Mouse (Mus musculus) hindbrain, postnatal 0 days (tissue): Measurements from ENCODE around the gene Rabif. TPM values are rescaled to one million over a fixed set of nuclear protein-coding genes. Genes with fewer than 3 reads are reported as not detected.

ENCODE experiments used
- ATAC-seq: fragments of 200-750 bp; cut with Nextera tagmentation; 2 replicates; pipeline ENCODE4 v1.8.0; 2017; ENCODE audit warnings: mild to moderate bottlenecking, moderate TSS enrichment, moderate library complexity
- DNase-seq: peaks from one replicate; pipeline ENCODE4 v3.0.0-alpha.2; 2015; ENCODE audit warnings: low spot score
- H3K27ac ChIP-seq: fragments of 300-500 bp; sonication (generic); 2 replicates; pipeline ENCODE4 v1.5.1; 2014; ENCODE audit warnings: mild to moderate bottlenecking
- H3K27me3 ChIP-seq: fragments of 300-500 bp; sonication (generic); 2 replicates; pipeline ENCODE4 v1.6.1; 2014; ENCODE audit warnings: low read length, mixed read lengths; ENCODE audit not compliant: insufficient read depth
- H3K36me3 ChIP-seq: fragments of 300-500 bp; sonication (generic); 2 replicates; pipeline ENCODE4 v1.6.1; 2014; ENCODE audit warnings: low read length, mixed read lengths; ENCODE audit not compliant: insufficient read depth
- H3K4me1 ChIP-seq: fragments of 300-500 bp; sonication (generic); 2 replicates; pipeline ENCODE4 v1.6.1; 2014; ENCODE audit warnings: antibody characterized with exemption, low read length, mixed read lengths; ENCODE audit not compliant: insufficient read depth
- H3K4me2 ChIP-seq: fragments of 300-500 bp; sonication (generic); 2 replicates; pipeline ENCODE4 v1.6.1; 2014; ENCODE audit warnings: low read depth, mild to moderate bottlenecking, low read length, moderate library complexity, mixed read lengths
- H3K4me3 ChIP-seq: fragments of 300-500 bp; sonication (generic); 2 replicates; pipeline ENCODE4 v1.5.1; 2014; ENCODE audit warnings: low read length
- H3K9ac ChIP-seq: fragments of 300-500 bp; sonication (generic); replicated peaks from 2 replicates; pipeline ENCODE4 v1.6.1; 2014; ENCODE audit warnings: mild to moderate bottlenecking, low read length, moderate library complexity, mixed read lengths
- H3K9me3 ChIP-seq: fragments of 300-500 bp; sonication (generic); 2 replicates; pipeline ENCODE4 v1.6.1; 2016; ENCODE audit warnings: low read length, mixed read lengths
- CTCF ChIP-seq: IDR thresholded peaks from 2 replicates; pipeline ENCODE4 v1.5.1; 2016; ENCODE audit warnings: antibody characterized with exemption, control low read depth, low read depth
- WGBS: fragments of 180-500 bp; shearing (Covaris S2); extraction: QIAGEN DNeasy Blood & Tissue Kit; methylation state at CpG from one replicate; pipeline ENCODE4 v1.1.7; 2014; 5-methylcytosine and 5-hydroxymethylcytosine counted together
- polyA plus RNA-seq: library from polyadenylated mRNA; unstranded; fragments of >200 nt; fragmentation: Nextera tagmentation; extraction: Ambion mirVana; gene quantifications from 2 replicates; pipeline ENCODE4 v1.2.1, GENCODE M21; 2015
- total RNA-seq: library from RNA; depleted of rRNA; stranded (reverse); fragments of >200 nt; gene quantifications from 2 replicates; pipeline ENCODE4 v1.2.3, GENCODE M21; 2014

The Rabif gene
- total and polyA plus RNA-seq, 2 experiments from 2014 or later: 32.8 to 68.6 TPM

- peaks cover 18% of the 10 kb centered on the region; the same call in 1 of the 2 replicates for H3K36me3 ChIP-seq
- no peak overlapping the region for H3K4me2 ChIP-seq
- no peak overlapping the region; the same call in 1 of the 2 replicates for H3K27ac ChIP-seq
- no peak overlapping the region for H3K4me3 ChIP-seq
- ATAC-seq (no peak), DNase-seq (no peak)
- no peak overlapping the region; the same call in 1 of the 2 replicates for H3K9ac ChIP-seq
- no peaks in the 10 kb centered on the region for H3K4me1 ChIP-seq
- no peaks in the 10 kb centered on the region for H3K27me3 ChIP-seq
- WGBS: 79% methylated on average over 2 of the region's 2 CpGs
- TF ChIP-seq CTCF: no peak
- H3K9me3 ChIP-seq: no peaks in the 10 kb centered on the region
These were observed 952 bp upstream of the Rabif start for GRCm38 (mm10) chr1:134493496-134493895.

DNA sequence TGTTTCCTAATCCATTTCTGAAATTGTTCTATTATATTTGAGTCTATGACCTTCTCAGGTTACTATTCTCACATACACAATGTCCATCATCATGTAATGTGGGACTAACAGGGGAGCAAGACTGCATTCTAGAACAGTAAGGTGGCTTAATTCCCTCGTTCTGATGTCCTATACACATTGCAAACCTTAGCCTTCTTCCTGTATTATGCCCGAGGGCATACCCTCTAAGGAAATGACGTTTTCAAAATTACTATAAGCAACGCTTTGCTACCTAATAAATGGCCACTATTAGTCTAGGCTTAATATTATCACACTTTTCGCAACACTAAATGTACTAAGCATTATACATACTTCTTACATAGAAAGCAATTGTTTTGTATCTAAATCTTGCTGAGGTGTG, 492 bp upstream of the Rabif start:
- 22% methylated on average over 5 of the region's 5 CpGs for WGBS
- H3K9ac ChIP-seq: peak overlapping the region; percentile 75
- peaks cover 13% of the 10 kb centered on the region; the same call in 1 of the 2 replicates for H3K36me3 ChIP-seq
- peak overlapping the region; percentile 80 for H3K4me3 ChIP-seq
- ATAC-seq (no peak), DNase-seq (peak; percentile 5)
- TF ChIP-seq CTCF: no peak
- H3K27ac ChIP-seq: peak overlapping the region; percentile 92
- no peaks in the 10 kb centered on the region for H3K4me1 ChIP-seq
- no peaks in the 10 kb centered on the region for H3K27me3 ChIP-seq
- no peaks in the 10 kb centered on the region for H3K9me3 ChIP-seq
- peak overlapping the region; percentile 73 for H3K4me2 ChIP-seq

DNA sequence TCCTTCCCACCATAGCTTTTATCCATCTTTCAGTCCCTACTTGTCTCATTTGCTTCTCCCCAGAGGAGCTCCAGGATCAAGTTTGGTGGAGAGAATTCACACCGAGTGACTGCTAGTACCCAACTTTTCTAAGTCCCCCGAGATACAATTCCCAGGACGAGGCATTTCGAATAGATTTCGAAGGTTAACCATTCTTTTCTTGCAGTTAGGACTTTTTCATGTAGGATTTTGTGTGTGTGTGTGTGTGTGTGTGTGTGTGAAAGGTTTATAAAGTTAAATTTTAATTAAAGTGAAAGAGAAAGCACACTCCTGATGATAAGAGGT, 730 bp downstream of the Rabif start:
- no peak for ATAC-seq
- Histone ChIP-seq H3K27me3 (no peaks in the 10 kb centered on the region), H3K27ac (peak overlapping the region; percentile 92), H3K4me1 (no peaks in the 10 kb centered on the region), H3K9ac (peak overlapping the region; percentile 75), H3K4me3 (peak overlapping the region; percentile 80), H3K9me3 (no peaks in the 10 kb centered on the region), H3K36me3 (peaks cover 2% of the 10 kb centered on the region; the same call in 1 of the 2 replicates), H3K4me2 (peak overlapping the region; percentile 73)
- no peak for DNase-seq
- WGBS: 18% methylated on average over 5 of the region's 5 CpGs
- no peak for TF ChIP-seq CTCF

- no peaks in the 10 kb centered on the region for H3K4me1 ChIP-seq
- ATAC-seq (no peak), DNase-seq (no peak)
- no peaks in the 10 kb centered on the region for H3K27me3 ChIP-seq
- H3K4me2 ChIP-seq: no peak overlapping the region
- H3K27ac ChIP-seq: no peak overlapping the region
- WGBS: 87% methylated on average over 10 of the region's 10 CpGs
- no peak overlapping the region for H3K9ac ChIP-seq
- no peaks in the 10 kb centered on the region for H3K36me3 ChIP-seq
- H3K4me3 ChIP-seq: no peak overlapping the region
- H3K9me3 ChIP-seq: no peaks in the 10 kb centered on the region
- no peak for TF ChIP-seq CTCF
These were observed 1.5 kb downstream of the Rabif start for GRCm38 (mm10) chr1:134495991-134496390.

DNA sequence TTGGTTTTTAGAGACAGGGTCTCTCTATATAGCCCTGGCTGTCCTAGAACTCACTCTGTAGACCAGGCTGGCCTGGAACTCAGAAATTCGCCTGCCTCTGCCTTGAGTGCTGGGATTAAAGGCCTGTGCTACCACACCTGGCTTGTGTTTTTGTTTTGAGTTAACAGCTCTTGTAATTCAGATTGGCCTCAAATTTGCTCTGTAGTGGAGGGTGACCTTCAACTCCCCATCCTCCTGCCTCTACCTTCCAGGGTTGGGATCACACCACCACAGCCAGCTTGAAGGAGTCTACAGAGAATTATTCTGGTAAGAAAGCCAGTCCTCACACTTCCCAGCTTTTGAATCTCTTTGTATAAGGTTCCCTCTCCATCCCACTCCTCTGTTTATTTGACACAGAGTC, 6.5 kb downstream of the Rabif start:
- Histone ChIP-seq H3K27ac (no peak overlapping the region), H3K4me1 (no peaks in the 10 kb centered on the region), H3K4me2 (no peak overlapping the region), H3K4me3 (no peak overlapping the region), H3K9me3 (no peaks in the 10 kb centered on the region), H3K27me3 (no peaks in the 10 kb centered on the region), H3K9ac (no peak overlapping the region), H3K36me3 (no peaks in the 10 kb centered on the region; the same call in 1 of the 2 replicates)
- TF ChIP-seq CTCF: no peak
- 100% methylated on average over 1 of the region's 1 CpGs for WGBS
- DNase-seq (no peak), ATAC-seq (no peak)

- WGBS: 97% methylated on average over 8 of the region's 8 CpGs
- no peaks in the 10 kb centered on the region for H3K4me1 ChIP-seq
These were observed 11.8 kb downstream of the Rabif start for GRCm38 (mm10) chr1:134506201-134506600.

DNA sequence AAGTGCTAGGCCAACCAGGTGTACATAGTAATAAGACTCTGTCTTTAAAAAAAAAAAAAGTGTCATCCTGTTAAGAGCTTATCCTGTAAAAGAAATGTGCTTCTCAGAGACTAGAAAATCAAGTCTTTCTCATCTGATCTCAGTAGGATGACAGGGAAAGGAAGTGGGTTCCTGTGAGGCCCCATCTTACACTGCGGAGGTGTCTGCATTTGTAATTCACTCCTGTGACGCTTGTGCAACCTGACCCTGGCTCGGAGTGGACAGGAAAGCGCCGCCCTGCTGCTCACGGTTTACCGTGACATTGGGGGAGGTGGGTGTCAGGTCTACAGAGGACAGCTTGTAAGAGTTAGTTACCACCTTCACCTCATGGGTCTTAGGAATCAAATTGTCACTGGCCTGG, 15.6 kb downstream of the Rabif start:
- Histone ChIP-seq H3K9me3 (no peaks in the 10 kb centered on the region), H3K27me3 (no peaks in the 10 kb centered on the region), H3K36me3 (peaks cover 20% of the 10 kb centered on the region), H3K27ac (no peak overlapping the region), H3K4me2 (no peak overlapping the region), H3K4me1 (peaks cover 8% of the 10 kb centered on the region; the same call in 1 of the 2 replicates), H3K9ac (no peak overlapping the region), H3K4me3 (no peak overlapping the region)
- TF ChIP-seq CTCF: no peak
- DNase-seq (no peak), ATAC-seq (no peak)
- WGBS: 67% methylated on average over 7 of the region's 7 CpGs

More at GRCm38 (mm10) chr1:134506201-134506600, 11.8 kb downstream of the Rabif start:
- Histone ChIP-seq H3K27me3 (no peaks in the 10 kb centered on the region), H3K4me3 (no peak overlapping the region), H3K36me3 (peaks cover 20% of the 10 kb centered on the region), H3K27ac (no peak overlapping the region), H3K4me2 (no peak overlapping the region), H3K9ac (no peak overlapping the region), H3K9me3 (no peaks in the 10 kb centered on the region)
- DNase-seq (no peak), ATAC-seq (no peak)
- no peak for TF ChIP-seq CTCF
